Mouse (Mus musculus) small intestine, adult 2 months (tissue): ENCODE data around the gene Gm37240.

Experiments
- CTCF ChIP-seq: fragments of 200-500 bp; IDR thresholded peaks from 2 replicates; pipeline ENCODE4 v1.5.1; 2012; ENCODE audit warnings: low read depth, mild to moderate bottlenecking, control low read depth, inconsistent platforms, low read length, moderate library complexity, mixed read lengths; ENCODE audit not compliant: insufficient replicate concordance, insufficient read length; ENCODE audit errors: extremely low read depth
- POLR2A ChIP-seq: fragments of 200-500 bp; IDR thresholded peaks from 2 replicates; pipeline ENCODE4 v1.6.1; 2012; ENCODE audit warnings: low read depth, mild to moderate bottlenecking, control low read depth, inconsistent platforms, low read length, moderate library complexity

DNA sequence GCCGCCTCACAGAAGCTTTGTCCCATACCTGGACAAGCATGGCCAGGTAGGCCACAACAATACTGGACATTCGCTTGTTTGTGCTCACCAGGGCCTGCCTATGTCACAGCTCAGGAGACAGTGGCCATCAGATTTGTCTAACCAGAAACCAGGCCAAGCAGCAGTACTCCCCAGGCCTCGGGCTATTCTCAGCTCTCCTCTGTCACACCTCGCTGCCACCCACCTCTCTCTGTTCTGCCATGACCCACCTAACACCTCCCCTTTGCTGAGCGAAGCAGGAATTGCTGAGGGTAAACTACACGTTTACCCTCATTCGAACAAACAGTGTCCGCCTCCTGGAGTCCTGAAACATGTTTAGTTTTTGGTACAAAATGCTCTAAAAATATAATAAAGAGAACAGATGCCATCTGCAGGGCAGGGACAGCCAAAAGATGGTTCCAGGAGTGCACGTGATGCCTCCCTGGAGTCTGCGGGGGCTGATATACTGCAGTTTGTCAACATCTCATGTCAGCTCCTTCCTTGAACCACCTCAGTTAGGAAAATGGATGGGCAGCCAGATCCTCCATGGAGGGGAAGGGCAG lies 222.6 kb downstream of the Gm37240 start:
- TF ChIP-seq CTCF (no peak), POLR2A (no peak)
